Mouse (Mus musculus): ENCODE results near the gene Gcm1.

Gene Gcm1

DNA sequence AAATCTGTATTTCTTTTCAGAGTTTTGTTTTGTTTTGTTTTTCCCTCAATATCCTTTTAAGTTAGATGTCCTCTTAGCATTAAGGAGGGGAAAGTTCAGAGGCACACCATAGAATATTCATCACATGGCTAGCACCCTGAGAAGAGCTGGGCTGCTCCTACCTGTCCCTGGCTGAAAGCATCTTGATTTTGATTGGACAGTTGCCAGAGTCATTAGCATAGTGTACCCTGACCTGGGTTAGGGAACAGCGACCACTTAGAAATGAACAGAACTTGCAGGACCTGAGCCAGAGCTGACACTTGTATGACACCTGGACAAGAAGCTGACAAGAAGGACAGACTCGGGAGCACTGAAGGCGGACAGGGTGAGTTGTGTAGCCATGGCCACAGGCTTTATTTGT, at the start of gene Gcm1:
Gene Gcm1, plus strand, starts transcription at position 248 of the 400 bp plus-strand sequence.
- in situ Hi-C loops (cut with MseI, MboI), result no loop called here

DNA sequence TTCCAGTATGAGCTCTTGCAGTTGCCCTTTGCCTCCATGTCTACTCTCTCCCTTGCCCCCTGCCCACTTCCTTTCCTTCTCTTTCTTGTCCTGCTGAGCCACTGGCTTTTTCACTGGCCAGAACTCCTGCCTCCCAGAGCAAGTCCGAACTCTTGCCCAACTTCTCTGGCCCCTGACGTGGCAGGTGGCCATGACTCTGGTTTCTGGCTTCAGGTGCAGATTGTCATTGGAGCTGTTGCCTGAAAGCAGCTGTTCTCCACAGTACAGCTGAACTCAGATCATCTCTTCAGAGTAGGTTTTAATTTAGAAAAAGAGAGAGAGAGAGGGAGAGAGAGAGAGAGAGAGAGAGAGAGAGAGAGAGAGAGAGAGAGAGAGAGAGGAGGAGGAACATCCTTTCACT, 48.4 kb upstream of the Gcm1 start:
- in situ Hi-C loops (cut with MseI, MboI), result loop anchor here in 1 of 2 experiments (25.0 kb wide), 1 partner anchor 341 kb away; no protein-coding TSS in a partner anchor

DNA sequence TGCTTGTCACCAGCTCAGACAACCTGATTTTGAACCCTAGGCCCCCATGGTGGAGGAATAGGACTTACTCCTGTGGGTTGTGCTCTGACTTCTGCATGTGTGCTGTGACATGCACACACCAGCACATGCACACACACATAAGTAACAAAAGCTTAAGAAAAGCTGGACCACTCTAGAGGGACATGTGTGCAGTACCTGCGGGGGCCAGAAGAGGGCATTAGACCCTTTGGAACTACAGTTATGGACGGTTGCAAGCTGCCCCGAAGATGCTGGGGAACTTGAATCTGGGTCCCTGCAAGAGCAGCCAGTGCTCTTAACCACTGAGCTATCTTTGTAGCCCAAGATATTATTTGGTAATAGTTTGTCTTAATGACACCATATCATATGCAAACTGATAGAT, 46.2 kb upstream of the Gcm1 start:
- in situ Hi-C loops (cut with MseI, MboI), result loop anchor here in 1 of 2 experiments (5.0 to 25.0 kb wide), 2 partner anchors 183 to 343 kb away; no protein-coding TSS in a partner anchor

DNA sequence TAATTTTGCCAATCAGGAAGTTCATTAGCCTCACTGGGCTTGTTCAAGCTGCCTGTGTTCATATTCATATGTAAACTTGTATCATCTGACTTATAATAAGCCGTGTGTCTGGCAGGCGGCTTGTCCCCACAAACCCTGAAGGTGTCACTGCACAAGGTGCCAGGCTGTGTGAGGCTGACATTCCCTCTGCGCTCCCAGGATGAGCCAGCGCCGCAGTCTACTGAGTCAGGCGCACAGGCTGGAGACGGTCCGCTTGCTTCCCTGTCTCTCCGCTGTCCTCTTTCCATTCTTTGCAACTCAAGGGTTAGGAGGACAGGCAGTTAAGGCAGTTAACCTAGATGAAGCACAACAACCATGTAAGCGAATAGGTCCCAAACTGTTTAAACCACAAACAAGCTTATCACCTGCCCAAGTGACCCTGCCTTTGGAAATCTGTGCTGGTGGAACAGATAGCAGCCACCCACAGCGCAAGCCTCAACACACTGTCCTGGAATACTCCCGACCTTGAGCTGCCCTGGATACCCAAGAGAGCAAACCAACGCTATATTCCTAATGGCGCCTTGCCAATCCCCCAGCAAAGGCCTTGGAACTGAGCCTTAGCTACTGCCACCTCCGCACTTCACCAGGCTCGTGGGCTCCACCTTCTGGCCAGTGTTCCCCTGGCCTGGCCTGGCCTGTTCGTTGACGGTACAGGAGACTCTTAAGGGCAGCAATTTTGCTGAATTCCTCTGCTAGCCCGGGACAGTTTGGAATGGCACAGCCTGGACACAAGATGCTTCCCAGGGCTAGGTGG, 45.3 kb upstream of the Gcm1 start:
- in situ Hi-C loops (cut with MseI, MboI), result loop anchor here in 1 of 2 experiments (5.0 to 25.0 kb wide), 2 partner anchors 184 to 344 kb away; no protein-coding TSS in a partner anchor

DNA sequence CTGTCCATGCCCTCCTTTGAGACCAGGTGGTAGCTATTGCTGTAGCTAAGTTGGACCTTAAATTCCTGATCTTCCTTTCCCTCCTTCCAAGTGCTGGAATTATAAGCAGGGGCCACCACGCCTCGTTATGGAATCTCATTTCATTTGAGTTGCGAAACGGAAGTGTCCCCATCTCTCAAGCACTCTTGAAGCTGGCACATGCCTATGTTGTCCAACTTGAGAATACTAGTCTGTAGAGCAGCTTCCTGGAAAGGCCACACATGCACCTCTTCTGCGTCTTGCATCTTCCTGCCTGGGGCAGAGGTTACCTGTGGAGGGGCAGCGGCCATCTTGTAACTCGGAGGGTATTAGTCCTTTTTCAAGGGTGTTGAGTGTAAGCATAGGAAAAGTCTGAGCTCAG, 42.3 kb upstream of the Gcm1 start:
- in situ Hi-C loops (cut with MseI, MboI), result loop anchor here in 1 of 2 experiments (5.0 to 25.0 kb wide), 2 partner anchors 187 to 347 kb away; no protein-coding TSS in a partner anchor

DNA sequence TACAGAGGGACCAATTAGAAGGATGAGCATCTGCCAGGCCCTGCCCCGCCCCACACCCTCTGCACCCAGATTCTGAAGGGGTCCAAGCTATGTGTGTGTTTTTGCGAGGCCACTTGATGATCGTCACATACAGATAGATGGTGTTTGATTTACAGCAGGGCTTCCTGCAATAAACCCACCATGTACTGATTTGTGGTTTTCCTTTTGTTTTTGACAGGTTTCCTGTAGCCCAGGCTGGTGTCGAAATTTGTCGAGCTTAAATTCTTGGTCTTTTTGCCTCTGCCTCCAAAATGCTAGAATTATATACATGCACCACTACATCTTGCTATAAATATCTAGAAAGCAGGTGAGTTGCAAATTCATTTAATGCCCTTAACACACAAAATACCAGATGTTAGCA, 41.5 kb upstream of the Gcm1 start:
- in situ Hi-C loops (cut with MseI, MboI), result loop anchor here in 1 of 2 experiments (25.0 kb wide), 1 partner anchor 348 kb away; no protein-coding TSS in a partner anchor

DNA sequence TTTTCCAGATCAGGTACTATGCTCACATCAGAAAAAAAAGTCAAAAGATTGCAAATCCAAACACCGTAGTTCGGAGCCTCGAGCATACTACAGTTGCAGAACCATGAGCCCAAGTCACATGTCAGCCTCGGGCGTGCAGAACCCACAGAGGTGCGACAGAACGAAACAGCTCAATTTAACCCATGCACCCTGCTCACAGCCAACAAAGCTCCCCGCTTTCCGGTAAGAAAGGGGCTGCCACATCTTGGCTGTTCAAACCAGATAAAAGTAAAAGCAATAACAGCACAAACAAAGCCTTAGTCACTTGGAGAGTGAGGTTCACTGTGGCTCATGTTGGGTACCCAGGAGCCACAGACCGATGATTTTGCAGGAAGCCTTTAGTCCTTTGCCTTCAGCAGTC, 41.0 kb upstream of the Gcm1 start:
- in situ Hi-C loops (cut with MseI, MboI), result loop anchor here in 1 of 2 experiments (25.0 kb wide), 1 partner anchor 348 kb away; no protein-coding TSS in a partner anchor

DNA sequence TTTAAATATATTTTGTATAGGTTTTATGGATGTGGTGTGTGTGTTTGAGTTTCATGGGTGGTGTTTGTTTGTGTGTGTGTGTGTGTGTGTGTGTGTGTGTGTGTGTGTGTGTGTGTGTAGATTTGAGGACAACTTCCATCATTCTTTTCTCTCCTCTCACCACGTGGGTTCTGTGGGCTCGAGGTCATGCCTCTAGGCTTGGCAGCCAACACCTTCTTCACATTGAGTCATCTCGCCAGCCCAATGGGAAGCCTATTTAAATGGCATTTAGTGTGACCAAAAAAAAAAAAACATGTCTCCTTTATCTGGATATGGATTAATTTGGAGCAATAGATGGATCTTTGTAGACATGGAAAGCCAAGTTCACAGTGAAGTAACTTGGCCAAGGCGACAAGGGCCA, 39.7 kb upstream of the Gcm1 start:
- in situ Hi-C loops (cut with MseI, MboI), result loop anchor here in 1 of 2 experiments (25.0 kb wide), 1 partner anchor 350 kb away; no protein-coding TSS in a partner anchor

DNA sequence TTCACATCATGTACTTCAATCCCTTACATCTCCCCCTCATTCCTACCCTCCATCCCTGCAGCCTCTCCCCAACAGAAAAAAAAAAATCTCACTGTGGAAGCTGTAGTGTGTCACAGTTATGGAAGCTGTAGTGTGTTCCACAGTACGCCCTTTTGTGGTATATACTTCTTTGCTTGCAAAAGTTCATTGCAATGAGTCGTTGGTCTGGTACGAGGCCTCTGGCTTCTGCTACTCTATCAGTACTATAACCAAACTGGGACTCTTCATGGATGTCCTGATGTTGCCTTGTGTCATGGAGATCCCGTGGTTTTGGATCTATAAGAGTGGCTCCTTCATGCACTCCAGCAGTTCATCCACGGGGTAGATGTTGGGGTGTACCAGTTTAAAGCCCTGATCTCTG, 39.0 kb upstream of the Gcm1 start:
- in situ Hi-C loops (cut with MseI, MboI), result loop anchor here in 1 of 2 experiments (25.0 kb wide), 1 partner anchor 350 kb away; no protein-coding TSS in a partner anchor

DNA sequence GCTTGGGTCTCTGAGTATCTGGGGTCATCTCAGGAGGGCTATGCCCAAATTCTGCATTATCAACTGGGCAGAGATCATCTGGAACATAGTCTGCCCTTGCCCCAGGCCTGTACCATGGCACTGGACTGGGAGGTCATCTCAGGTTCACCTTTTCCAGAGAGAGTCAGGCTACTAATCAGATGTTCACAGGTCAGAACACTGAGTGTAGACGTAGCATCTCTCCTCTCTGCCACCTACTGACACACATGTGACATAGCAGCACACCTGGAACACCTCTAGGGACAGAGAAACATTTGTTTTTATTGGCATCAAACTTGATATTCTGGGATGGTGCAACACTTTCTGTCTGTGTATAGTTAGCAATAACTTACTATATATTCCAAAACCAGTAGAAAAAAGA, 37.9 kb upstream of the Gcm1 start:
- in situ Hi-C loops (cut with MseI, MboI), result loop anchor here in 1 of 2 experiments (25.0 kb wide), 1 partner anchor 352 kb away; no protein-coding TSS in a partner anchor

DNA sequence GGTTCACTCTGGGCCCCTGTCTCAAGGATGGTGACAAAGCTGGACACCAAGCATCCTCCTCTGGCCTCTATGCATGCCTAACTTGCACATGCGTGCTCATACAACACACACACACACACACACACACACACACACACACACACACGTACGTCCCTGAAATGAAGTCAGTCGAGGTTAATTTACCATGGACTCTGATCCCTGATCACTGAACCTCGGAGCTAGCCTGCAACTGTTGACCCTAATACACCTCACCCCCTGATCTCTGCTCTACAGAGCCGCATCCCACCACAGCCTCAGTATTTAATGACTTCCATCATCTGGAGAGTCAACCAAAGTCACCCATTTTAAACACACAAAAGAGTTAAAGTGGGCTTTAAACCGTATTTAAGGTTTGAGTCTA, 35.9 kb upstream of the Gcm1 start:
- in situ Hi-C loops (cut with MseI, MboI), result loop anchor here in 1 of 2 experiments (25.0 kb wide), 1 partner anchor 354 kb away; no protein-coding TSS in a partner anchor

DNA sequence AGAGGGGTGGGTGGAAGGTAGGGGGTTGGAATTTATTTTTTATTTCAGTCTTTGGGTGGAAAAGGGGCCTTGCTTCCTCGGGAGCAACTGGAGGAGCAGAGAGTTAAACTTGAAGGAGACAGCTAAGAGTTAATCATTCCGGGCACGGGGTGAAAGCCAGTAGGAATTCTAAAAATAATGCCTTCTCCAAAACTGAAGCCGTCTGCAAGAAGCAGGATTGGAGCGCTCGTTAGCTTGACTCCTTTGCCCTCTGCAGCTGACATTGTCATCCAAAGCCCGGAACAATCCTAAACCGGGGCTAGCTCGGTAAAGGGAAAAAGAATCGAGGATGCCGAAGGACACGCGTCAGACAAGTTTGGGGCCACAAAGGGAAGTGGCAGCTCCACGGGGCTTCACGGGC, 35.4 kb upstream of the Gcm1 start:
- in situ Hi-C loops (cut with MseI, MboI), result loop anchor here in 1 of 2 experiments (25.0 kb wide), 1 partner anchor 354 kb away; no protein-coding TSS in a partner anchor

DNA sequence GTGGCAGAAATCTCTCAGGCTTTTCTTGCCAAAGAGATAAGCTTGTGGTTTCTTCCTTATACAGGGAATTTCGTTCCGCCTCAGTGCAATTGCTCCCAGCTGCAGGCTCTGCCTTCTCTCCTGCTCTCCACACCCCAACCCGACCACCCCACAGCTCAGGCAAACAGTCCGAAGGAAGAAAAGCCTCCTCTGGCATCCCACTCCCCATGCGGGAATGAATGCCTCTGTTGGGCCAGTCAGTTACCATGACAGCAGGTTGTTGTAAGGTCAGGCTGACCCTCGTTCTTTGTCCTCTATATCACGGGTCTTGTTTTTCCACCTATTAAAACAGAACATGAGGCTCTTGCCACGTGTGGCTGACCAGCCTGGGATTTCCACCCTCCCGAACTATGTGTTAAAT, 30.5 kb upstream of the Gcm1 start:
- in situ Hi-C loops (cut with MseI, MboI), result loop anchor here (5.0 to 25.0 kb wide), 2 partner anchors 214 to 359 kb away; no protein-coding TSS in a partner anchor

DNA sequence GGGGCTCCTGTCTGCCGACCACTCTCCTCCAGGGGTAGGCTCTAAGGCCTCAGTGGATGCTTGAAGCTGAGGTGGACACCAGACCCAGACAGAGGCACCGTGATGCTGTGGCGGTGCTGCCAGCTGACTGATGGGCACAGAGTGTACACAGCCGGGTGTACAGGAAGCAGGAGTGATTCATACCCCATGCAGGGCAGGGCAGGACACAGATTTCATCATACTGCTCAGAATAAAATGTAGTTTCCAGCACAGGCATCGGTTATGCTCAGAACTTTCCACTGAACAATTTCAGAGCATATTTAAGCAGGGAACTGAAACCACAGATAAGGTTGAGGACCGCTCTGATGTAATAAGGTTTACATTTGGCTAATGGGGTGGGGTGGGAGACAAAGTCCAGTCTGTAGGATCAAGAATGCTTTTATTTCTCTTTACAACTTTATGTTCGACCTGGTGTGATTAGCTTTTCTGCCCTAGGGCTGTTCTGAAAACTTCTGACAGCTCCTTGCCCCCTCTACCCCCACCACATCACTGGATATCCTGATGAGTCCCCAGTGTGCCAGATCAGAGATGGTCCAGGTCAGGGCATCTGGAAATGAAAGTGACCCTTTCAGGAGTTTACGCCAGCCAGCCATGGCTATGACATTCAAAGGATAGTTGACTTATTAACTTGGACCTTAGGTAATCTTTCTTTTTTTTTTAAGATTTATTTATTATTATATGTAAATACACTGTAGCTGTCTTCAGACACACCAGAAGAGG, 29.4 kb upstream of the Gcm1 start:
- in situ Hi-C loops (cut with MseI, MboI), result loop anchor here (5.0 to 25.0 kb wide), 2 partner anchors 215 to 360 kb away; no protein-coding TSS in a partner anchor

DNA sequence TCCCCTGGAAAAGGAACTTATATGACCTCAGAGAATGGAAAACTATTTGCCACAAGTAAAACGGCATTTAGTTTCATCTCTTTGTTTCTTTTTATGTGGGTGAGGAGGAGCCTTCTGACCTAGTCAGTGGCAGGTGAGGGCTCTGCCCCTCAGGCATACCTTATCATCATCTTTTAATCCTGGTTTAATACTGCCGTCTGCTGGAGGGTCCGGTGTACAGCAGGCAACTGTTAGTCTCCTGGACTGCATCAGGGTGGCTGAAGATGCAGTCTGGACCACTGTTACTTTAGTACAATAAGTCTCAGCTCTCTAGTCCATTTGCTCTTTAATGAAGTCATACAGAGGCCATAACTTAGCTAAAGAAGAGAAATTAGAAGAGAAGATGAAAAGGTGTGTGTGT, 26.9 kb upstream of the Gcm1 start:
- in situ Hi-C loops (cut with MseI, MboI), result loop anchor here (5.0 to 25.0 kb wide), 2 partner anchors 218 to 363 kb away; no protein-coding TSS in a partner anchor

DNA sequence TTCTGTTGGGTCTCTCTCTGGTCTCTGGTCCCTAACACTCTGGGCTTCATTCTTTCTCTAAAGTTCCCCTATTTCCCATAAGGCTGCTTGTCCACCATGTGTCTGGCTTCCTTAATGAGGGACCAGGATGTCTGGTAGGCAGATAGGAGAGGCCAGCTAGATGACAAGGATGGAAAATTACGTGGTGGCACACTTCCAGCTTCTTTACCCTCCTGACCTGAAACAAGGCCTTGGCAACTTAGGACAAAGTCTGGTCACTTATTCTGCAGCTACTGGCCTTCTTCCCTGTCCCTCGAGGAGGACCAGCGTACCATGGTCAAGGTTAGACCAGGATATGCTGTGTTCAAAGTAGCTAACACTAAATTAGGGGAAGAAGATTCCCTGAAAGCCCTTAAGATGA, 24.6 kb upstream of the Gcm1 start:
- in situ Hi-C loops (cut with MseI, MboI), result no loop called here

DNA sequence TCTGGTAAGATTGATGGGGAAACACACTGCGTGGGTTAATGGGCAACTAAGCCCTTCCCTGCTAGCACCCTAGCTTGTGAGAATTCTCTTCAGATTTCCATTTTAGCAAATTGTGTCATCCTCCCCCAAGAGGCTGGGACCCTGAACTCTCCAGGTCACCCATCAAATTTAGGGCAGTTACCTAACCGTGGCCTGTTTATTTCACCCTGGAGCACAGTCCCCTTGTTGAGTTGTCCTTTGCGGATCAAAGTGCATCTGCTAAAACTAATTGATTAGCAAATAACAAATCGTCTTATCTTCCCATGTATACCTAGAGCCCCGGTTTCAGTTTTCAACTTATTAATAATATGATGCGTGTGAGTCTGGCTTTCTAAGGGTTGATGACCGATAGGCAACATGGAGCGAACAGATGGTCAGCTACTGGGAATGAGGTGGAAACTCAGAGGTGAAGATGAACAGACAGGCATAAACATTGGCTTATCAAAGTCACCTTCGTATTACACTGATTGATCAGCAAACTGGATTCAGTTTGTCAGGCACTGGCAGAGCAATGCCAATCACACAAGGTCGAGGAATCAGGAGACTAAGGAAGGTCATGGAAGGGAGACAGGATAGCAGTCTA, 20.8 kb upstream of the Gcm1 start:
- in situ Hi-C loops (cut with MseI, MboI), result no loop called here

DNA sequence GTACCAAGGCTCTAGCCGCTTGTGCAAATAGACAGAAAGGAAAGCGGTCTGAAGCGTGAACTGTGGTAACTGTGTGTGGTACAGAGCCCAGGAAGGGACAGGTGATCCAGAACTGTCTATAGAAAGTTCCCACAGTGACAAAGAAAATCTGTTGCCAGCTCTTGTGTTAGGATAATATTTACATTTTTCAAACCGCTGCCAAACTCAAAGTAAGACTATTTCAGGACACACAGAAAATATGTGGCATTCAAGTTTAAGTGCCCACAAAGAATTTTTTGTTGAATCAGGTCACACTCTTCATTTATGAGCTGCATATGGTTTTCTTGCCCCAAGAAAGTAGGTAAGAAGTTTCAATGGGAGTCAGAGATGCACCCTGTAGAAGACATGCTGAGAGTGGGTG, 18.8 kb upstream of the Gcm1 start:
- in situ Hi-C loops (cut with MseI, MboI), result no loop called here

DNA sequence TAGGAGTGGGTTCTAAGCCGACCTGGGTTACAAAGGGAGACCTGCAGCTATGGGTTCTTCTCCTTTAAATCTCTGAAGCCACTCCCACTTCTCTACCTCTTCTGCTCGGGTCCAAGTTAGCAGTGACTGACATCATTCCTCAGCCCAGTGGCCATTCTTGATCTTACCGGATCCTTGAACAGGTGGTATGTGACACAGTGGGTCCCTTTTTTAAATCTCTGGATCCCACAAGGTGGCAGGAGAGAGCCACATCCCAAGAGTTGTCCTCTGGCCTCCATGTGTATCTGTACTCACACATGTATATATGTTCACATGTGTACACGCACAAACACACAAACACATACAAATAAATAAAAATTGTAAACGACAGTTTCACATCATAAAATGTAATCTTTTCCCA, 16.4 kb upstream of the Gcm1 start:
- in situ Hi-C loops (cut with MseI, MboI), result no loop called here

DNA sequence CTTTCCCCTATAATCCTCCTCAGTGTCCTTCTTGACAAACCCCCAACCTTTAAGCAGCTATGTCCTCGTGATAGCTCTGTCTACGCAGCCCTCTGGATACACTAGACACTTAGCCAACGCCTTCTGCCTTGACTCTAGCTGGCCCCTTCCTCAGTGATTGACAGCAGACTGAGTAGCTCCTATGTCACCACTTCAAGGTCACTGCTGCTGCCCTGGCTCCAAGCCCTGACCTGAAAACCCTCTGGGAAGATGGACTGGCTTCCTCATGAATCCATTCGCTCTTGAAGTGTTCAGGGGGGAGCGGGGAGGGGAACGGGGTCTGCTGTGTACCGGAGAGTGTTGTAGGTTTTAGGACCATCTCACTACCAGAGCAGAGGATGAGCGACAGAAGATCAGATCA, 15.9 kb upstream of the Gcm1 start:
- in situ Hi-C loops (cut with MseI, MboI), result no loop called here

DNA sequence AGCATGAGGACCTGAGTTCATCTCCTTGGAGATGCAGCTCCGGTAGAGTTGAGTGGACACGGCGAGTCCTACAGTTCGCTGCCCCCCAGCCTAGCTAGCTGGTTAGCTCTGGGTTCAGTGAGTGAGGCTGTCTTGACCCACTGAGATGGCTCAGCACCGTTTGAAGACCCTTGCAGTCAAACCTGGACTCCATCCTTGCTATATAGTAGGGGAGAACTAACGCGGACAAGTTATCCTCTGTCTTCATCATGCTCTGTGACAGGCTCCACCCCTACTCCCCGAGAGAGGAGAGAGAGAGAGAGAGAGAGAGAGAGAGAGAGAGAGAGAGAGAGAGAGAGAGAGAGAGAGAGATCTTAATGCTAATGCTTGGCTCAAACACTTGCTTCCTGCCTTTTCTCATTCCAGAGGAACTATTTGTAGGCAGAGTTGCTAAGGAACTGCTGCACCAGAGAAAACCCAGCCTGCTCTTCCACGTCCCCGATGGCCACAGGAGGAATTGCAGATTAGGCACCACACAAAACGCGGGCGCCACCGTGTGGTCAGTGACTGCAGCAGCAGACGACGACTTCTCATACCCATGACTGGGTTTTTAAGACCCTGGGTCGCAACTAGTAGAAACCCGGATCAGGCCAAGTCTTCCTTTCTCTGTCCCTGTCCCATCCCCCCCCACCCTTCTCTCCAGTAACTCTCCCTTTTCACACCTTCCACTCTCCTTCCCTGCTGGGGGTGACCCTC, 12.8 kb upstream of the Gcm1 start:
- in situ Hi-C loops (cut with MseI, MboI), result no loop called here

Measured in mouse trophoblast stem cell (cell line).